Mouse (Mus musculus): ENCODE results near the gene Tomt. TPM values are rescaled to one million over a fixed set of nuclear protein-coding genes. Genes with fewer than 3 reads are reported as not detected.

Gene Tomt
- total and polyA plus RNA-seq, 3 experiments = 0.07 to 1.3 (median 1.1) TPM

DNA sequence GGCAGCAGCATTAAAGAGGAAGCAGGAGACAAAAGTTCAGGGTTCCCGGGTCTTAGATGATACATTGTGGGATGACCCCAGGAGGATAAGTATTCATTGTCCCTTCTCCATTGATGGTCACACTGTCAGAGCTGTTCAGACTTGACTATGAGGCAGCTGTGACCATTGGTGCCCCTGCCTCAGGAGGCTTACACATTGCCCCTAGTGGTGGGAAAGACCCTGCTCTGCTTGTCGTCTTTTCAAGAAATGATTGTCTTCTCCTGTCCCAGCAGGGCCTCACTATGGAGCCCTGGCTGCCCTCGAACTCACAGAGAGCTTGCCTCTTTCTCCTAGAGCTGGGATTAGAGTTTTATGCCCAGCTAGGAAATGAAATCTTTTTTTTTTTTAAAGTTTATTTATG is 5.8 kb upstream of the Tomt start:
- no peak overlapping the region for H3K27ac ChIP-seq (ENCODE audit: insufficient read depth, low read depth)
- in situ Hi-C loops (cut with MboI; ENCODE audit: low pct_ligation_motif_present, low pct_unique_long_range_greater_than_20kb, low sequenced_read_pairs) = loop anchor here (10.0 kb wide), 2 partner anchors 143 to 173 kb away; partner anchors contain the start of gene Trpc2

DNA sequence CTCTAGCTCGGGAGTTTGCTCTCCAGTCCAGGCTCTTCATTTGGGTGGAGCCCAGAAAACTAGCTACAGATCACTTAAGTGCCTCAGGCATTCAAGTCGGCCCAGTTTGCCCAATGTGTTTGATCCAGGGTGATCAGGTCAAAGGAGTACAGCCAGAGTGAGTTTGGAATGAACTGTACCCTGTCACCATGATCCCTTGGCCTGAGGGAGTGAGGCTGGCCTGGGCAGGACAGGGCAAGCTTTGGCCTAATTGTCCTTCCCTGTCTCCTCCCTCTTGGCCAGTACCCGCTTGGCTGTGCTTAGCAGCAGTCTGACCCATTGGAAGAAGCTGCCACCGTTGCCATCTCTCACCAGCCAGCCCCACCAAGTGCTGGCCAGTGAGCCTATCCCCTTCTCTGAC is 4.0 kb upstream of the Tomt start:
- peaks cover 7 to 30% of the 10 kb centered on the region in 2 experiments; a peak in 3 of 4 replicates for H3K4me1 ChIP-seq (ENCODE audit: control insufficient read depth in 1 of 2, insufficient read depth in 2 of 2)
- H3K9ac ChIP-seq (ENCODE audit: insufficient read depth, low read depth) = no peak overlapping the region
- dilution Hi-C loops (cut with MboI; ENCODE audit: extremely low pct_ligation_motif_present, extremely low pct_unique_long_range_greater_than_20kb, low sequenced_read_pairs) (no loop called here), in situ Hi-C loops (cut with MboI; ENCODE audit: low pct_ligation_motif_present, low pct_unique_long_range_greater_than_20kb, low sequenced_read_pairs) (loop anchor here (10.0 kb wide), 2 partner anchors 145 to 175 kb away; partner anchors contain the start of gene Trpc2)
- H3K4me2 ChIP-seq (ENCODE audit: insufficient read depth, low read depth, poor library complexity, severe bottlenecking) = no peak overlapping the region
- H3K27ac ChIP-seq (ENCODE audit: insufficient read depth, low read depth) = no peak overlapping the region
- peaks cover 42 to 63% of the 10 kb centered on the region in 2 experiments for H3K36me3 ChIP-seq (replicated peaks in 1 of 2; ENCODE audit: control insufficient read depth in 1 of 2, insufficient read depth in 1 of 2, low read length in 1 of 2)
- no peaks in the 10 kb centered on the region for H3K27me3 ChIP-seq (replicated peaks)
- H3K79me2 ChIP-seq (replicated peaks; ENCODE audit: control insufficient read depth, extremely low read depth, insufficient read depth, poor library complexity, severe bottlenecking) = peaks cover 22% of the 10 kb centered on the region
- no peak for TF ChIP-seq USF2 (conservative IDR thresholded peaks at IDR 0.05; ENCODE audit: low read depth, low read length)
- TF ChIP-seq ZNF384 (IDR thresholded peaks at IDR 0.05; ENCODE audit: low read depth, low read length) = no peak
- no peak for TF ChIP-seq HCFC1 (IDR thresholded peaks at IDR 0.05; ENCODE audit: low read depth, low read length)
- no peak for TF ChIP-seq ETS1 (conservative IDR thresholded peaks at IDR 0.05; ENCODE audit: low read depth, low read length)
- TF ChIP-seq MAX (IDR thresholded peaks at IDR 0.05; ENCODE audit: low read length) = no peak
- TF ChIP-seq IRF4 (IDR thresholded peaks at IDR 0.05; ENCODE audit: low read depth, low read length) = no peak
- no peak for TF ChIP-seq RAD21 (IDR thresholded peaks at IDR 0.05; ENCODE audit: low read depth, low read length)
- no peak overlapping the region for H3K4me3 ChIP-seq (replicated peaks in 1 of 3; ENCODE audit: low read depth in 2 of 3, low read length in 2 of 3, poor library complexity in 1 of 3)
- DNase-seq (ENCODE audit: extremely low read depth) = no peak
- H3K9me3 ChIP-seq (replicated peaks; ENCODE audit: low read length) = no peaks in the 10 kb centered on the region

More for the DNA sequence above, 5.8 kb upstream of the Tomt start:
- Histone ChIP-seq H3K4me1 (ENCODE audit: control insufficient read depth in 1 of 2, insufficient read depth in 2 of 2) (peaks cover 4 to 23% of the 10 kb centered on the region in 2 experiments; a peak in 2 of 4 replicates), H3K79me2 (replicated peaks; ENCODE audit: control insufficient read depth, extremely low read depth, insufficient read depth, poor library complexity, severe bottlenecking) (peaks cover 13% of the 10 kb centered on the region), H3K9me3 (replicated peaks; ENCODE audit: low read length) (no peaks in the 10 kb centered on the region), H3K4me3 (replicated peaks in 1 of 3; ENCODE audit: low read depth in 2 of 3, low read length in 2 of 3, poor library complexity in 1 of 3) (no peak overlapping the region), H3K4me2 (ENCODE audit: insufficient read depth, low read depth, poor library complexity, severe bottlenecking) (no peak overlapping the region), H3K9ac (ENCODE audit: insufficient read depth, low read depth) (no peak overlapping the region), H3K36me3 (replicated peaks in 1 of 2; ENCODE audit: control insufficient read depth in 1 of 2, insufficient read depth in 1 of 2, low read length in 1 of 2) (peaks cover 45 to 76% of the 10 kb centered on the region in 2 experiments), H3K27me3 (replicated peaks) (no peaks in the 10 kb centered on the region)
- TF ChIP-seq CHD1 (IDR thresholded peaks at IDR 0.05; ENCODE audit: low read depth, low read length) = no peak
- no peak for TF ChIP-seq RCOR1 (conservative IDR thresholded peaks at IDR 0.05; ENCODE audit: low read depth, low read length)
- no peak for TF ChIP-seq PAX5 (IDR thresholded peaks at IDR 0.05; ENCODE audit: low read length)
- peak; percentile 28 to 54; a peak in 3 of 4 replicates for TF ChIP-seq CTCF (conservative IDR thresholded peaks at IDR 0.05 in 1 of 2, IDR thresholded peaks at IDR 0.05 in 1 of 2; ENCODE audit: low read depth in 2 of 2, low read length in 2 of 2)
- no peak for TF ChIP-seq USF1 (IDR thresholded peaks at IDR 0.05; ENCODE audit: low read depth, low read length)
- DNase-seq (ENCODE audit: extremely low read depth) = no peak
- dilution Hi-C loops (cut with MboI; ENCODE audit: extremely low pct_ligation_motif_present, extremely low pct_unique_long_range_greater_than_20kb, low sequenced_read_pairs) = no loop called here

DNA sequence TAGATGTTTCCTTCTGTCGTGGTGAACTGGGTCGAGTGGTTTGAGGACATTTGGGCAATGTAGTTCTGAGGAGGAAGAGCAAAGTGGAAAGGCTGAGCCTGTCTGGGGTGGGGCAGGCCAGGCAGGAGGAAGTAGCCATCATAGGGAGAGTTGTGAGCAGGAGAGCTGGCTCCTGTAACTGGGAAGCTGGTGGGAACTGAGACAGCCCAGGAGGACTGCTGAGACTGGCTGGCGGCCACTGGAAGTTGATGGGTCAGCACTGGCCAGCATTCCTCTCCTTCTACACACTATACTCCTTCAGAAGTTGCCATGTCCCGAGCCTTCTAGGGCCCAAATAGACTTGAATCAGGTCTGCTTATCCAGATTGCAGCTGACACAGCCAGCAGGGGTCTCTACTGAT is 2.2 kb upstream of the Tomt start:
- H3K79me2 ChIP-seq (replicated peaks; ENCODE audit: control insufficient read depth, extremely low read depth, insufficient read depth, poor library complexity, severe bottlenecking) = peaks cover 22% of the 10 kb centered on the region
- no peak overlapping the region for H3K4me3 ChIP-seq (replicated peaks in 1 of 3; ENCODE audit: low read depth in 2 of 3, low read length in 2 of 3, poor library complexity in 1 of 3)
- DNase-seq (ENCODE audit: extremely low read depth) = no peak
- in situ Hi-C loops (cut with MboI; ENCODE audit: low pct_ligation_motif_present, low pct_unique_long_range_greater_than_20kb, low sequenced_read_pairs) (no loop called here), dilution Hi-C loops (cut with MboI; ENCODE audit: extremely low pct_ligation_motif_present, extremely low pct_unique_long_range_greater_than_20kb, low sequenced_read_pairs) (no loop called here)
- no peak overlapping the region; the same call in 1 of the 2 replicates for H3K9ac ChIP-seq (ENCODE audit: insufficient read depth, low read depth)
- 0 out of 2 replicates have a peak overlapping the region, but pooled peaks have one; percentile 1 for H3K27ac ChIP-seq (ENCODE audit: insufficient read depth, low read depth)
- H3K27me3 ChIP-seq (replicated peaks) = no peaks in the 10 kb centered on the region
- peaks cover 37 to 49% of the 10 kb centered on the region in 2 experiments for H3K36me3 ChIP-seq (replicated peaks in 1 of 2; ENCODE audit: control insufficient read depth in 1 of 2, insufficient read depth in 1 of 2, low read length in 1 of 2)
- no peak for TF ChIP-seq MAZ (IDR thresholded peaks at IDR 0.05; ENCODE audit: low read depth, low read length)
- TF ChIP-seq RAD21 (IDR thresholded peaks at IDR 0.05; ENCODE audit: low read depth, low read length) = no peak
- TF ChIP-seq CTCF (conservative IDR thresholded peaks at IDR 0.05 in 1 of 2, IDR thresholded peaks at IDR 0.05 in 1 of 2; ENCODE audit: low read depth in 2 of 2, low read length in 2 of 2) = peak in 1 of 2 experiments; percentile 18; a peak in 1 of 4 replicates
- TF ChIP-seq ELF1 (IDR thresholded peaks at IDR 0.05; ENCODE audit: low read depth, low read length) = no peak
- no peak overlapping the region for H3K4me2 ChIP-seq (ENCODE audit: insufficient read depth, low read depth, poor library complexity, severe bottlenecking)
- H3K9me3 ChIP-seq (replicated peaks; ENCODE audit: low read length) = no peaks in the 10 kb centered on the region
- peaks cover 7 to 35% of the 10 kb centered on the region in 2 experiments; a peak in 3 of 4 replicates for H3K4me1 ChIP-seq (ENCODE audit: control insufficient read depth in 1 of 2, insufficient read depth in 2 of 2)

Data from CH12.LX (cell line).